Mouse (Mus musculus) effector memory CD4-positive, alpha-beta T cell, adult 5 months (primary cell): Measurements from ENCODE around the gene Vps33a. TPM values are rescaled to one million over a fixed set of nuclear protein-coding genes. Genes with fewer than 3 reads are reported as not detected.

Experiments
- polyA plus RNA-seq: library from polyadenylated mRNA; unstranded; fragments of 100-300 nt; shearing (Covaris generic); gene quantifications from one replicate; pipeline ENCODE4 v1.2.1, GENCODE M21; 2017

Vps33a gene
- 39.1 TPM for polyA plus RNA-seq

DNA sequence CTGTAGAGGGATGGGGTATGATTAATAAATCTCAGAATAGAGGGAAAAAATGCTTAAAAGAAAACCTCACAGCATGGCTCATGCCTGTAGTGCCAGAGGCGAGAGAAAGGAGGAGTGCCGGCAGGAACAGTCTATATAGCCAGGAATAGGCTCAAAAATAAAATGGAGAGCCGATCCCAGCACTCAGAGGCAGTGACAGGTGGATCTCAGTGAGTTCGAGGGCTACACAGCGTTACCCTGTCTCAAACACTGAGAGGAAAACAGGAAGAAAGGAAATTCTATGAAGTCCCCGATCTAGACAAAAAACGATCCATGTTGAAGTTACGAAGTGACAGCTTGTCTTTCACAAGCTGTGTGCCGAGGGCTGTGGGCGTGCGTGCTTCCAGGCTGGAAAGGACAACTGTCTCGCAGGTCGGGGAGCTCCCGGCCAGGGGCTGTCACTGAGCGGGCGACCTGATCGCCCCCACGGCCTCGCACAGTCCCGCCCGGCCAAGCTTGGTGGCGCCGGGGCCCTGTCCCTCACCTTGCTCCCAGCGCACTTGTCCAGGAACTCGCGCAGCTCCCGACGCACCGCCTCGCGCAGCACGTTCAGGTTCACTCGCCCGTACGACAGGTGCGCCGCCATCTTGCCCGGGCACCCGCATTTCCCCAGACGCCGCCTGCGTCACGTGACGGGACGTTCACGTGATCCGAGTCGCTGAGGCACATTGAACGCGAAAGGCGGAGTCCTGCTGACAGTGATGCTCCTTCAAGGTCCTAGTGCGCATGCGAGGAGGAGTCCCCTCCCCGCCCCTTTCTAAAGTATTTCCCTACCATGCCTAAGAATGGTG, at the start of gene Vps33a:
Gene Vps33a, minus strand, starts transcription at position 682 of the 830 bp plus-strand sequence.

DNA sequence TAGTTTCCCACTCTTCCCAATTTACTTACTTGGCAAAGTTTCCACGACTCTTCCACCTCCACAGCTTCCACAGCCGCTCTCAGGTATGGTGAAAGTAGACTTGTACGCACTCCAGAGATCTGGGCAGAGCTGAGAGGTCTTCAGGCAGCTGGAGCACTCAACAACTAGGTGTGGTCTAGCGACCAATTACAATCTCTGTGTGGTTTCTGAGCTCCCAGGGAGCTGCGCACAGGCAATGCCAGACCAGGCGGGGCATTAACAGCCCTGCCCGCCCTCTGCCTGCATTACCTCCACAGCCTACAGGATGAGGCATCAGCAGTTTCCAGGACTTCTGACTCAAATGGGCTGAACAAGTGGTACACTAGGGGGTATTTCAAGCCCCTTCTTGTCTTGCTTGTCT, 47.6 kb downstream of the Vps33a start, which contains the start of gene Gm49027:
Gene Gm49027, minus strand, starts transcription at position 208 of the 400 bp plus-strand sequence.

DNA sequence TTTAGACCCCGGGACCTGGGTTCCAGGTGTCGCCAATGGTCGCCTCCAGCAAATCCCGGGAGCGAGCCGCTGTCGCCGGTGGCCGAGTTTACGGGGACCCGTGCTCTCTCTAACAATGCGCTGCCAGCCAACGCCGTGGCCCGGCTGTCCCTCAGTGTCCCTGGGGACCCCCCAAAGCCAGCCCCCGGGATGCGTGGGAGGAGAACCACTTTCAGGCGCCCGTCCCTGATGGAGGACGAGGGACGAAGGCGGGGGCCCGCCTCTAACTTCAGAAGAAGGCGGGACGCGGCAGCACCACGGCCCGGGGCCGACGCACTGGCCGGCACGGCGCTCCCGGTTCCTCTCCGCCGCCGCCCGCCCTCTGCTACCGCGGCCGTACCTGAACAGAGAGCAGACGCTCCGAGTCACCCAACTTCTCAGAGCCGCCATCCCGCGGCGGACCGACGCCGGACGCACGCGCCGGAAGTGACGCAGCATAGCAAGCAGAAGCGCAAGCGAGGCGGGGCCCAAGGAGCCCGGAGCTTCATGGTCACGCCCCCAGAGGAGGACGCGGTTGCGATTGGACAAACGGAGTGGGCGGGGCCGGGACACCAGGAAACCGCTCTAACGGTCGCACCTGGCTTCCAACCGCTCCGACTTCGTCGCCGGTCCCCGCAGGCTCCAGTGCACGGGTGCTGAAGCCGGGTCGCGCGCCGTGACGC, 49.0 kb downstream of the Vps33a start, which contains the start of gene Diablo:
Gene Diablo, minus strand, starts transcription at position 485 of the 701 bp plus-strand sequence.

GRCm38 (mm10) chr5:123510160-123510559, 62.7 kb downstream of the Vps33a start, which contains the start of gene B3gnt4:
B3gnt4 (plus strand) TSS chr5:123510460.

GRCm38 (mm10) chr5:123489112-123489785, 83.6 kb downstream of the Vps33a start, which contains the start of the genes Lrrc43 and Il31:
Lrrc43 (plus strand) TSS chr5:123489305.
Il31 (minus strand) TSS chr5:123489489.

Other genes starting within 250 kb of the Vps33a start
- gene Bcl7a, start 229.2 kb downstream of the Vps33a start, polyA plus RNA-seq = 6.4 TPM
- 64.8 TPM for gene Mlxip, start 178.2 kb downstream of the Vps33a start, polyA plus RNA-seq
- not detected for gene Lrrc43, start 83.7 kb downstream of the Vps33a start, polyA plus RNA-seq
- not detected for gene Il31, start 83.5 kb downstream of the Vps33a start, polyA plus RNA-seq
- gene B3gnt4, start 62.6 kb downstream of the Vps33a start, polyA plus RNA-seq = not detected
- 78.2 TPM for gene Diablo, start 48.9 kb downstream of the Vps33a start, polyA plus RNA-seq
- not detected for gene Gm49027, start 47.5 kb downstream of the Vps33a start, polyA plus RNA-seq
- gene Clip1, start 111.6 kb upstream of the Vps33a start, polyA plus RNA-seq = 166 TPM
- gene Zcchc8, start 148.1 kb upstream of the Vps33a start, polyA plus RNA-seq = 70.6 TPM
- 282 TPM for gene Rsrc2, start 176.4 kb upstream of the Vps33a start, polyA plus RNA-seq
- 5.3 TPM for gene Kntc1, start 176.7 kb upstream of the Vps33a start, polyA plus RNA-seq